Mouse (Mus musculus): ENCODE measurements around the gene Peak1.

Gene Peak1

GRCm38 (mm10) chr9:56314326-56314725 is 103.5 kb downstream of the Peak1 start:
- DNase-seq: no peak

- no peak for DNase-seq
Measured at GRCm38 (mm10) chr9:56309079-56309478, 108.8 kb downstream of the Peak1 start.

GRCm38 (mm10) chr9:56304526-56304925 is 113.3 kb downstream of the Peak1 start:
- DNase-seq: no peak

- no peak for DNase-seq
Measured at GRCm38 (mm10) chr9:56302921-56303465, 114.9 kb downstream of the Peak1 start.

- DNase-seq: peak; percentile 76 to 85
Measured at GRCm38 (mm10) chr9:56290019-56290418, 127.8 kb downstream of the Peak1 start.

GRCm38 (mm10) chr9:56282481-56282880 is 135.4 kb downstream of the Peak1 start:
- DNase-seq: peak in 1 of 2 experiments; percentile 38

GRCm38 (mm10) chr9:56273576-56273975 is 144.3 kb downstream of the Peak1 start:
- DNase-seq: no peak

GRCm38 (mm10) chr9:56272247-56272598 is 145.6 kb downstream of the Peak1 start:
- no peak for DNase-seq

GRCm38 (mm10) chr9:56271326-56272246 is 146.3 kb downstream of the Peak1 start:
- DNase-seq: no peak

GRCm38 (mm10) chr9:56269101-56269500 is 148.8 kb downstream of the Peak1 start:
- peak; percentile 40 to 63 for DNase-seq

GRCm38 (mm10) chr9:56266200-56266815 is 151.6 kb downstream of the Peak1 start:
- no peak for DNase-seq

GRCm38 (mm10) chr9:56265460-56266199 is 152.2 kb downstream of the Peak1 start:
- no peak for DNase-seq

GRCm38 (mm10) chr9:56265022-56265360 is 152.9 kb downstream of the Peak1 start:
- no peak for DNase-seq

GRCm38 (mm10) chr9:56264308-56265021 is 153.4 kb downstream of the Peak1 start:
- DNase-seq: peak; percentile 60 to 70

GRCm38 (mm10) chr9:56263055-56263454 is 154.8 kb downstream of the Peak1 start:
- DNase-seq: no peak

GRCm38 (mm10) chr9:56260495-56261136 is 157.3 kb downstream of the Peak1 start:
- DNase-seq: no peak

- peak; percentile 30 to 55 for DNase-seq
Measured at GRCm38 (mm10) chr9:56259790-56260494, 157.9 kb downstream of the Peak1 start.

GRCm38 (mm10) chr9:56258261-56258790 is 159.5 kb downstream of the Peak1 start:
- DNase-seq: no peak

GRCm38 (mm10) chr9:56257227-56258000 is 160.5 kb downstream of the Peak1 start:
- no peak for DNase-seq

Data from cerebellum, postnatal 14 days (tissue).